Mouse (Mus musculus) spleen, adult 2 months (tissue): ENCODE results near the gene Prkg1.

Experiments used
- CTCF ChIP-seq: fragments of 200-500 bp; IDR thresholded peaks from 2 replicates; pipeline ENCODE4 v1.5.1; 2011; ENCODE audit warnings: mild to moderate bottlenecking, inconsistent platforms; ENCODE audit not compliant: insufficient read depth, insufficient read length, insufficient replicate concordance; ENCODE audit errors: extremely low read depth
- POLR2A ChIP-seq: fragments of 200-500 bp; IDR thresholded peaks from 2 replicates; pipeline ENCODE4 v1.6.1; 2011; ENCODE audit warnings: low read depth, low read length, inconsistent platforms

- TF ChIP-seq CTCF (no peak), POLR2A (no peak)
These were observed 218.8 kb downstream of the Prkg1 start for GRCm38 (mm10) chr19:31546063-31546462.
